ENCODE assay signal across 27 mouse cellular contexts in genomic region chr1:71341370-71342260, GRCm38 (mm10).
DNase-seq lines count a peak whose midpoint lies in the region; ATAC-seq lines count a peak whose summit lies in the region.
"Had no signal": no experiment of that assay in that cellular context is flagged by ENCODE, and none has a peak within 500 bp of the region (broad histone marks: within the 10 kb centered on the region; RNA-seq: fewer than 3 reads in every experiment).

No protein-coding gene starts in this region.

- H3K27ac ChIP-seq in forebrain, embryonic 11.5 days (ENCODE audit: low read depth, low read length): no peak overlapping the region
- H3K27ac ChIP-seq in forebrain, embryonic 10.5 days: no peak overlapping the region
- H3K27ac ChIP-seq in neural tube, embryonic 12.5 days: no peak overlapping the region
- no peak overlapping the region for H3K27ac ChIP-seq in neural tube, embryonic 15.5 days (replicated peaks)
- H3K27ac ChIP-seq in forebrain, embryonic 15.5 days (replicated peaks): no peak overlapping the region; the same call in 1 of the 2 replicates
- H3K27ac ChIP-seq: embryonic facial prominence, embryonic 13.5 days; heart, embryonic 15.5 days; kidney, embryonic 15.5 days; limb, embryonic 13.5 days; lung, embryonic 15.5 days; stomach, postnatal 0 days had no signal

- DNase-seq in forebrain, embryonic 11.5 days (ENCODE audit: low spot score): no peak
- no peak for DNase-seq in forebrain, embryonic 10.5 days (ENCODE audit: extremely low spot score, low spot score)
- DNase-seq in retina, postnatal 1 day: peak; percentile 82
- no peak for DNase-seq in layer of hippocampus, adult 8-10 months (ENCODE audit: low spot score in 2 of 2)
- DNase-seq: adrenal gland, adult 8-10 months; cerebellum, adult 18-20 months; cerebellum, postnatal 10 days; gastrocnemius, postnatal 14 days; kidney, adult 11 months; kidney, postnatal 25 days; midbrain, embryonic 14.5 days; right cerebral cortex, adult 18-20 months; thymus, adult 18-20 months; thymus, postnatal 36 days had no signal

- peak; percentile 73 for ATAC-seq in forebrain, embryonic 11.5 days (replicated peaks; ENCODE audit: low FRiP score)
- ATAC-seq in neural tube, embryonic 12.5 days (ENCODE audit: low FRiP score, low read depth): peak; percentile 37
- no peak for ATAC-seq in neural tube, embryonic 15.5 days (ENCODE audit: low FRiP score)
- ATAC-seq in forebrain, embryonic 15.5 days (replicated peaks): peak; percentile 81
- ATAC-seq in cerebellum, adult (ENCODE audit: insufficient number of reproducible peaks, low FRiP score, low TSS enrichment): no peak
- ATAC-seq: inflammation-experienced regulatory T-cells, adult 6 months had no signal

- H3K9me3 ChIP-seq in forebrain, embryonic 11.5 days (ENCODE audit: control insufficient read depth, low read length): no peaks in the 10 kb centered on the region
- no peaks in the 10 kb centered on the region for H3K9me3 ChIP-seq in forebrain, embryonic 10.5 days
- H3K9me3 ChIP-seq in neural tube, embryonic 12.5 days: no peaks in the 10 kb centered on the region
- no peaks in the 10 kb centered on the region for H3K9me3 ChIP-seq in neural tube, embryonic 15.5 days (replicated peaks)
- no peaks in the 10 kb centered on the region for H3K9me3 ChIP-seq in forebrain, embryonic 15.5 days
- H3K9me3 ChIP-seq: embryonic facial prominence, embryonic 13.5 days; heart, embryonic 15.5 days; kidney, embryonic 15.5 days; limb, embryonic 13.5 days; lung, embryonic 15.5 days had no signal

- H3K4me3 ChIP-seq in forebrain, embryonic 11.5 days (ENCODE audit: low read depth, low read length): no peak overlapping the region
- H3K4me3 ChIP-seq in forebrain, embryonic 10.5 days: no peak overlapping the region
- H3K4me3 ChIP-seq in neural tube, embryonic 12.5 days: no peak overlapping the region
- no peak overlapping the region for H3K4me3 ChIP-seq in neural tube, embryonic 15.5 days (replicated peaks)
- no peak overlapping the region for H3K4me3 ChIP-seq in forebrain, embryonic 15.5 days
- H3K4me3 ChIP-seq: embryonic facial prominence, embryonic 13.5 days; heart, embryonic 15.5 days; kidney, embryonic 15.5 days; limb, embryonic 13.5 days; lung, embryonic 15.5 days had no signal

- H3K4me2 ChIP-seq in forebrain, embryonic 11.5 days (ENCODE audit: low read depth, low read length, severe bottlenecking): no peak overlapping the region
- H3K4me2 ChIP-seq in neural tube, embryonic 12.5 days (replicated peaks): no peak overlapping the region
- no peak overlapping the region for H3K4me2 ChIP-seq in neural tube, embryonic 15.5 days
- H3K4me2 ChIP-seq in forebrain, embryonic 15.5 days (replicated peaks): no peak overlapping the region
- H3K4me2 ChIP-seq: embryonic facial prominence, embryonic 13.5 days; heart, embryonic 15.5 days; kidney, embryonic 15.5 days; limb, embryonic 13.5 days; liver, embryonic 11.5 days; lung, embryonic 15.5 days had no signal

- H3K36me3 ChIP-seq in forebrain, embryonic 11.5 days (ENCODE audit: control insufficient read depth, insufficient read depth, low read length): no peaks in the 10 kb centered on the region
- H3K36me3 ChIP-seq in forebrain, embryonic 10.5 days (replicated peaks): no peaks in the 10 kb centered on the region
- no peaks in the 10 kb centered on the region for H3K36me3 ChIP-seq in neural tube, embryonic 12.5 days
- no peaks in the 10 kb centered on the region for H3K36me3 ChIP-seq in neural tube, embryonic 15.5 days
- H3K36me3 ChIP-seq in forebrain, embryonic 15.5 days: no peaks in the 10 kb centered on the region
- H3K36me3 ChIP-seq: embryonic facial prominence, embryonic 13.5 days; heart, embryonic 15.5 days; kidney, embryonic 15.5 days; limb, embryonic 13.5 days; lung, embryonic 15.5 days had no signal

- 39% methylated on average over 7 of the region's 7 CpGs for WGBS in forebrain, embryonic 11.5 days
- 59% methylated on average over 7 of the region's 7 CpGs for WGBS in forebrain, embryonic 10.5 days
- WGBS in neural tube, embryonic 12.5 days: 55% methylated on average over 7 of the region's 7 CpGs
- 38% methylated on average over 7 of the region's 7 CpGs for WGBS in neural tube, embryonic 15.5 days
- WGBS in forebrain, embryonic 15.5 days: 17% methylated on average over 7 of the region's 7 CpGs

- H3K27me3 ChIP-seq in forebrain, embryonic 11.5 days (ENCODE audit: control insufficient read depth, insufficient read depth, low read length): no peaks in the 10 kb centered on the region
- H3K27me3 ChIP-seq in forebrain, embryonic 10.5 days (ENCODE audit: poor library complexity, severe bottlenecking): no peaks in the 10 kb centered on the region
- no peaks in the 10 kb centered on the region for H3K27me3 ChIP-seq in neural tube, embryonic 12.5 days (replicated peaks)
- H3K27me3 ChIP-seq in neural tube, embryonic 15.5 days (replicated peaks): no peaks in the 10 kb centered on the region
- H3K27me3 ChIP-seq in forebrain, embryonic 15.5 days: no peaks in the 10 kb centered on the region
- H3K27me3 ChIP-seq: CH12.LX; embryonic facial prominence, embryonic 13.5 days; heart, embryonic 15.5 days; kidney, embryonic 15.5 days; limb, embryonic 13.5 days; lung, embryonic 15.5 days had no signal

- peaks cover 8% of the 10 kb centered on the region; the same call in 1 of the 2 replicates for H3K4me1 ChIP-seq in forebrain, embryonic 11.5 days (replicated peaks; ENCODE audit: control insufficient read depth, insufficient read depth, low read length)
- peaks cover 24% of the 10 kb centered on the region for H3K4me1 ChIP-seq in forebrain, embryonic 10.5 days
- 0 out of 2 replicates have a peak, but pooled peaks cover 8% of the 10 kb centered on the region for H3K4me1 ChIP-seq in neural tube, embryonic 12.5 days
- peaks cover 5% of the 10 kb centered on the region; the same call in 1 of the 2 replicates for H3K4me1 ChIP-seq in neural tube, embryonic 15.5 days
- peaks cover 17% of the 10 kb centered on the region for H3K4me1 ChIP-seq in forebrain, embryonic 15.5 days
- H3K4me1 ChIP-seq: embryonic facial prominence, embryonic 13.5 days; kidney, embryonic 15.5 days; lung, embryonic 15.5 days had no signal

- no peak overlapping the region for H3K9ac ChIP-seq in forebrain, embryonic 11.5 days (ENCODE audit: low read length)
- no peak overlapping the region for H3K9ac ChIP-seq in neural tube, embryonic 12.5 days
- H3K9ac ChIP-seq in neural tube, embryonic 15.5 days (replicated peaks): no peak overlapping the region
- no peak overlapping the region for H3K9ac ChIP-seq in forebrain, embryonic 15.5 days (replicated peaks)
- H3K9ac ChIP-seq: embryonic facial prominence, embryonic 13.5 days; heart, embryonic 15.5 days; kidney, embryonic 15.5 days; limb, embryonic 13.5 days; lung, embryonic 15.5 days had no signal

Comparison
In these comparisons a context has a peak if more than half of its experiments do, and no peak if none do; other contexts are left out.
1. ATAC-seq: peak in forebrain, embryonic 11.5 days (single experiment), neural tube, embryonic 12.5 days (single experiment) and forebrain, embryonic 15.5 days (single experiment); none in neural tube, embryonic 15.5 days (single experiment) and cerebellum, adult (single experiment).